Mouse (Mus musculus): ENCODE data around the gene Tmem59l.
A peak's percentile ranks its signal among the peaks of the same experiment; 100 is the strongest.

Tmem59l gene

DNA sequence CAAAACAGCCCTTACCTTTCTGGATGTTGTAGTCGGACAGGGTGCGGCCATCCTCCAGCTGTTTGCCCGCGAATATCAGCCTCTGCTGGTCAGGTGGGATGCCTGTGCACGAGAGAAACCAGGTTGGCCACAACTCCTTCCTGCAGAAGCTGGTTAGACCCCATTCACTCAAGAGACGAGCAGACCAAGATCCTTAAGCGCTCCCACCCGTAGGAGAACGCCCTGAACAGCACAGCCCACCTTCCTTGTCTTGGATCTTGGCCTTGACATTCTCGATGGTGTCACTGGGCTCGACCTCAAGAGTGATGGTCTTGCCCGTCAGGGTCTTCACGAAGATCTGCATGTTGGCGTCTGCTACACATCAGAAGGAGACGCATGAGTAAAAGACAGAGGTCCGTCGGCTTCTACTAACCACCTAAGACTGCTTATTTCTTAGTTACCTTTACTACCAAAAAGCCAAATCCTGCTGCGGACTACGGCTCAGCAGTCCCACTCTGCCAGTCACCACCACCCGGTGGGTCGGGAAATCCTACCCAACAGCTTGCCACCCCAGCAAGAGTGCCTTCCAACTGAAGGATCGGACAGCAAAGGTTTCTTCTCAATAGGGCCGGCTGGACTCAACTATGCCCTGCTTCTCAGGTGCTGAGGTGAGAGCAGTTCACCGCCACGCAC lies 22.3 kb upstream of the Tmem59l start:
- DNase-seq (ENCODE audit: low read depth, low spot score) = no peak

- DNase-seq (ENCODE audit: low read depth, low spot score) = peak; percentile 45
Measured at GRCm38 (mm10) chr8:70507027-70507393, 19.9 kb upstream of the Tmem59l start.

GRCm38 (mm10) chr8:70506328-70507026 lies 19.3 kb upstream of the Tmem59l start, which contains the start of gene Rex1bd:
Gene Rex1bd (minus strand): TSS chr8:70506752.
- peak; percentile 99 for DNase-seq (ENCODE audit: low read depth, low spot score)

DNA sequence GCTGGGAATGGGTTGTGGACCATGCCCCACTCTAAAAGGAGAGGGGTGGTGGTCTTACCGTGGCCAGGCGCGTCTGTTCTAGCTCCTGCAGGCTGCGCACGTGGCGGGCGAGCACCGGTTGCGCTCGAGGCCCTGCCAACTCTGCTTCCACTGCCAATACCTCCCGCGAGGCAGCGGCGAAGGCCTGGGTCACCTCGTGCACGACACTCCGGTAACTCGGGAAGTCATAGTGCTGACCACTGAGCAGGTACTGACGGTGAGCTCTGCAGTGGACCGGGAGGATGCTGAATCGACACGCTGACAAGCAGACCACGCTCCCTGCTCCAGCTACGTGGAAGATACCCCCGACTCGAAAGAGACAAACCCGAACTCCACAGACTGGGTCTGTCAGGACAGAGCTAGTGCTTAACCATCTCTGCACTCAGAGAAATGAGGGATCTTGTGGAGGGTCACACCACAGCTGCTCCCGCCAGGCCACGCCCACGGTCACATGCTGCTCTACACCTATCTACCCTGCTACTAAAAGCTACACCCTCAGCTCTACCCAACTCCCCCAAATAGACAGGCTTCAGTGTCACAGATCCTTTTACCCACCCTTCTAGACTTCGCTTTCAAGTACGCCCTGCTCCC lies 18.7 kb upstream of the Tmem59l start:
- no peak for DNase-seq (ENCODE audit: low read depth, low spot score)

DNA sequence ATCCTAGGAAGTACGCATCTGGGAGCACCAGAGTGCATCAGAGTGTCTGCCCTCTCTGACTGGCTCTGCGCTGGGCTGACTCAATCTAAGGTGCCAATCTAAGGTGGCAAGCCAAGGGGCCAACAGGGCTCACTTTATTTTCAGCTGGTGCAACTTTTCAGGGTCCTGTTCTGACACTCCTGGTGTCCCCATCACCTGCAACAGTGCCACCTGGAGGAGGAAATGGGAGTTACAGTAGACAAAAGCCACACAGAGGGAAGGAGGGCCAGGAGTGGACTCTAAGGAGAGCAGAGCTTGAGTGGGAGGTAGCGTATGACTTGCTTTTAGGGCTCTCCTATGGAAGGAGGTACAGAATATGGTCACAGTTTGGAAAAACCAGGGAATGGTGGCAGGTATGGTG lies 17.7 kb upstream of the Tmem59l start:
- DNase-seq (ENCODE audit: low read depth, low spot score) = peak; percentile 85

DNA sequence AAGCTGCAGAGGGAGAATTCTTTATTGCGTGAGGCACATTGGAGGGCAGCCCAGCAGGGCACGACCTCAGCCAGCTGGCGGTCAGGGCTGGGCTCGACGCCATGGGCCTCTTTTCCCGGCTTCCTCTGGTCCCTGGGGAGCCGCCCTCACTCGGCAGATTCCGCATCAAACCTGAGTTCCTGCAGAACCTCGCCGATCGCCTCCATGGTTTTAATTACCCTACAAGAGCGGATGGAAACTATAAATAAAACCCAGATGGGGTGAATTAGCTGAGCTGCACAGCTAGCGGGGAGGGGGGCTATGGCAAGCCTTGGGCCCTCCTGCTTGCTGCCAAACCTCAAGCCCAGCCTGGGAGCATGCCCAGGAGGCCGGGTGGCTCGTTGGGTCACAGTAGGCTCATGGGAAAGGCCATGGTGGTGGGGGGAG lies 17.1 kb upstream of the Tmem59l start:
- DNase-seq (ENCODE audit: low read depth, low spot score) = no peak

DNA sequence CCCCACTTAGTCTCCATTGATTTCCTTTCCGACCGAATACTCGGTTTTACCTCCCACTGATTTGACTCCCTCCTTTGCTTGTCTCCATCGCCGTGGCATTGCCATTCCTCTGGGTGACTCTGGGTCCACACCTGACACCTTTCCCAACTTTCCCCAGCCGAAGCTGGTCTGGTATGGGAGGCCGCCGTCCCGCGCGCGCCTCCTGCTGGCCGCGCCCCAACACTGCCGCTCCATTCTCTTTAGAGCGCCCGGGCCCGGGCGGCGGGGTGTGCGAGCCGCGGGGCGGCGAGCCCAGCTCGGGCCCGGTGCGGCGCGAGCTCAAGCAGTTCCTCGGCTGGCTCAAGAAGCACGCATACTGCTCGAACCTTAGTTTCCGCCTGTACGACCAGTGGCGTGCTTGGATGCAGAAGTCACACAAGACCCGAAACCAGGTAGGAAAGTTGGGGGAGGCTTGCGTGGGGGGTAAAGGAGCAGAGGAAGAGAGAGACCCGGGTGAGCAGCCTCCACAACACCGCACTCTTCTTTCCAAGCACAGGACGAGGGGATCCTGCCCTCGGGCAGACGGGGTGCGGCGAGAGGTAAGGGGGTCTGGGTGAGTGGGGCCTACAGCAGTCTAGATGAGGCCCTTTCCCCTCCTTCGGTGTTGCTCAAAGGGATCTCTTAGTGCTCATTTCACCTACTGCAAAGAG lies 16.0 kb upstream of the Tmem59l start:
- peak; percentile 70 for DNase-seq (ENCODE audit: low read depth, low spot score)

DNA sequence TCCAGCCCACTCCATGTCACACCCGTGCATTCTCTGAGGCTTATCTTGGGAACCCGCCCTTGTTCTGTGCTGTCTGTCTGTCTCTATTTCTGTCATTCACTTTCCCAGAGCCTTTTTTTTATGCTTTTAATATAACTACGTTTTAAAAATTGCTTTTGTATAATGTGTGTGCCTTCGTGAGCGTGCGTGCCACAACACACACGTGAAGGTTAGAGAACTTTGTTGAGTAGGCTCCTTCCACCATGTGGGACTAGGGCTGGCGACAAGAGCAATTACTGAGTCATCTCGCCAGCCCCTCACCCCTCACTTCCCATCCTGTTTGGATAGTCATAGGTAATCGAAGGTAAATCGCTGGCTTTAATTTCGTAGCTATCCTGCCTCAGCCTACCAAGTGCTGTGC lies 15.4 kb upstream of the Tmem59l start:
- no peak for DNase-seq (ENCODE audit: low read depth, low spot score)

- no peak for DNase-seq (ENCODE audit: low read depth, low spot score)
Measured at GRCm38 (mm10) chr8:70501820-70502529, 14.8 kb upstream of the Tmem59l start.

GRCm38 (mm10) chr8:70500386-70501301 lies 13.5 kb upstream of the Tmem59l start:
- DNase-seq (ENCODE audit: low read depth, low spot score) = peak; percentile 45

- no peak for DNase-seq (ENCODE audit: low read depth, low spot score)
Measured at GRCm38 (mm10) chr8:70495771-70496062, 8.6 kb upstream of the Tmem59l start.

DNA sequence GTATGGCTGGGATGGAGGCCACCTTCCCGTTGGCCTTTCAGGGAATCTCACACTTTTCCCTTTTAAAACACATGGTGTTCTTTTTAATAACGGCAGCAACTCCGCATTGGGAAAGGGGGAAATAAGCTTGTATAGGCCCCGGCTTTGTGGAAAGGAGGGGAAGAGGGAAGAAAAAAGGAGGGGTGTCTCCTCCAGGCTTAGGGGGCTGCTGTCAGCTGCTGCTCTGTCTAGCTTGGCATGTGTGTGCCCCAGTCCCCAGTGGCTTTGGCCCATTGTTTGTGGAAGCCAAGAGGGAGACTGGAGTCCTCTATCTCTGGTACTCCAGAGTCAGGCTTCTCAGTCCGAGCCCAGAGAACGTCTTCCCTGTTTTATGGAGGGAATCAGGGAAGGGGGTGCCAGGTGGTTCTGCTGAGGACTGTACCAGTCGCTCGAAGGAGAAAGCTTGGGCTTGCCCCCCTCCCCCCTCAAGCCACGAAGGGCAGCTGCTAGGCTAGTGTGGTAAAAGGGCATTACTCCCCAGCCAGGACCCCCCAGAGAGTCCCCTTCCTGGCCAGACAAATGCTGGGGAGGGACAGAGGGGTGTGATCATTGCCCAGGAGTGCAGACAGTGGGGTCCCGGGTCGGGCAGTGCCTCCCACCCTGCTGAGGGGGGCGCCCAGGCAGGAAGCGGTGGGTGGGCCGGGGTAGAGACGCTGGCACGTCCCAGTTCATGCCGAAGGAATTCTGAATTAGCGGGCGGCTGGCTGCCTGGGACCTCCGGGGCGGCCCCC lies 8.0 kb upstream of the Tmem59l start:
- DNase-seq (ENCODE audit: low read depth, low spot score) = no peak

DNA sequence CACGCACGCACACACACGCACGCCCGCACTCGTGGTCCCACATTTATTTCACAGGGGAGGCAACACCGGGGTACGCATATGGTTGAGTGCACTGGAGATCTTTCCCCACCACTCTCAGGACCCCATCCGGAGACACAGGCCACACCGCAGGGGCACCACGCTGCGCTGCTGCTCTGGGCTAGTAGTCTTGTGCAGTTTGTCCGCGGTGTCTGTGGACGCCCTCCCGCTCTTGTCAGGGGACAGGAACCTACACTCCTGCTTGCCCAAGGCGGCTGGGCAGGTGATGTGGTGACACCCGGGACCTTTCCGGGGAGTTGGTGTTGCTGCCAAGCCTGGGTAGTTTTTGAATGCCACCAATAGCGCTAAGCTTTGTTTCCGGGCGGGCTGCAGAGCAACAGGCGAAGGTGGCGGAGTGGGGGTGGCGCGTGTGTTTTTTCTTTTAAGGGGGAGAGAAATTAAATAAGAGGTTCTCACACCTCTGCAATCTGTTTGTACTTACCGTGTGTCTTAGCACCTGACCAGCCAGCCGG lies 7.3 kb upstream of the Tmem59l start:
- no peak for DNase-seq (ENCODE audit: low read depth, low spot score)

- DNase-seq (ENCODE audit: low read depth, low spot score) = no peak
Measured at GRCm38 (mm10) chr8:70493692-70494415, 6.7 kb upstream of the Tmem59l start.

DNA sequence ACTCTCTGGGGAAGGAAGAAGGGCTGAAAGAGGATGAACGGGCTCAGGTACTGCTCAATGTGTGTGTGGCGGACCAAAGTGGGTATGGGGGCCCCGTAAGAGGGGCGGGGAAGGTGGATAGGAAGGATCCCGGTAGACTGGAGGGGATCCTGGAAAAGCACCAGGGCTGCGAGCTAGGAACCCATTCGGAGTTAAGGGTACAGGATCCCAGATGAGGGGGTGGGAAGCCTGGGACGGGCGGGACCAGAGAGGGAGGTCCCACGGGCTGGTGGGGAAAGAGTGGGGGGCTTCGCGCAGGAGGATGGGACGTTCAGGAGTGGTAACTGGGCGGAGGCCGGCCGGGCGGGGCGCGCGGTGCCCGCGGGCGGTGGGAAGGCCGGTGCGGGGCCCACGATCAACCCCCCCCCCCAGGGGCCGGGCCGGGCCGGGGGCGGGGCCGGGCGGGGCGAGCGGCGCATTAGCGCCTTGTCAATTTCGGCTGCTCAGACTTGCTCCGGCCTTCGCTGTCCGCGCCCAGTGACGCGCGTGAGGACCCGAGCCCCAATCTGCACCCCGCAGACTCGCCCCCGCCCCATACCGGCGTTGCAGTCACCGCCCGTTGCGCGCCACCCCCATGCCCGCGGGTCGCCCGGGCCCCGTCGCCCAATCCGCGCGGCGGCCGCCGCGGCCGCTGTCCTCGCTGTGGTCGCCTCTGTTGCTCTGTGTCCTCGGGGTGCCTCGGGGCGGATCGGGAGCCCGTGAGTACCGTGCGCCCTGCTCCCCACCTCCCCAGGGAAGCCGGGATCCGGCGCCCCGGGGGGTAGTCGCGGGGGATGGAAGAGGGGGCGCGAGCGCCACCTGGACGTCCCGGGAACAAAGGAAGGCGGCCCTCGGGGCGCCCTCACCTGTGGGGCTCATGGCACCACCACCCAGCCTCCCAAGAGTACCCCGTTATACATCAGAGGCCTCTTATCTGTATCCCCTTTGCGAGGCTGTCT lies 5.8 kb upstream of the Tmem59l start, which contains the start of gene Crlf1:
TSS of gene Crlf1 (plus strand) at position 495 of the 977 bp plus-strand sequence.
- DNase-seq (ENCODE audit: low read depth, low spot score) = no peak

DNA sequence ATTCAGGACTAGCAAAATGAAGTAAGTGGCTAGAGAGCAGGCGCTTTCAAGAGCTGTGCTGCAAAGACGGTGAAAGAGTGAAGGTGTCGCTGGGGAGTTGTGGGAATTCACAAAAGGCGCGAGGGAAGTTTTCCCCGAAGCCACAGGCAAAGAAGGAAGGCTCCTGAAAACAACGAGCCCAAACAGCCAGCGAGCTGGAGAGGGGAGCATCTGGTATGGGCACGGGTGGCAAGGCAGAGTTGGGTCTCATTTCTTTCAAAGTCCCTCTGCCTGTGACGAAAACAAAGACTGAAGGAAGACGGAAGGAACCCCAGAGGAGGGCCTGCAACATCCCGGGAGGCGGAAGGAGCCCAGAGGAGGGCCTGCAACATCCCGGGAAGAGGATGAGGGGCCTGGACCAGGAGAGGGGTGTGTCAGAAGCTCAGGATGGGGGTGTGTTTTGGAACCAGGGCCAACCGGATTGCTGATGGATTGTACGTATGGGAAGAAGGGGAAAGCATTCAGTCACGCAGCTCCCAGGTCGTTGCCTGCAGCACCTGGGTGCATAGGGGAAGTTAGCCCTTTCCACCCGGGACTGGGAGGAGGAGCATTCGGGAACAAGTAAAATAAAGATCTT lies 3.8 kb upstream of the Tmem59l start:
- peak; percentile 60 for DNase-seq (ENCODE audit: low read depth, low spot score)

Measured in R1 (cell line).